In the genomic region with DNA sequence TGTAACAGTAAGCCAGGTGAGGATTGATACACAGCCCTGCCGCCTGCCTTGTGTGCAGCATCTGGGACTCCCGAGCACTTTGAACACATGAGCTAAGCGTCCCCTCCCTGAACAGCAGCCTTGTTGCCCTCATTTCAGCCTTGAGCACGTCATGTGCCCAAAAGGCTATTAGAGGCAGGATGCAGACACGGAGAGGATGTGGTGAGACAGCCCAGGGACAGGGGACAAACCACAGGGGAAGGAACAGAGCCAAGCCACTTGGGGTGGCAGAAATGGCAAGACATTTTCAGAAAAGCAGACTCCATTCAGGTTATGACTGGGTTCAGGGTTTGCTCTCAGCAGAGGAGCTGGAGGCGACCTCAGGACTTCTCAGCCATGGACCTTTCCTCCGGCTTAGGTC, we compare ENCODE assay signal across 12 mouse cellular contexts. TPM values are rescaled to one million over a fixed set of nuclear protein-coding genes. Genes with fewer than 3 reads are reported as not detected.
DNase-seq lines count a peak whose midpoint lies in the region; ATAC-seq lines count a peak whose summit lies in the region.
"Had no signal": no experiment of that assay in that cellular context is flagged by ENCODE, and none has a peak within 500 bp of the region (broad histone marks: within the 10 kb centered on the region; RNA-seq: fewer than 3 reads in every experiment).

No protein-coding gene starts in this region.

- H3K4me2 ChIP-seq in forebrain, embryonic 13.5 days, result no peak overlapping the region
- H3K4me2 ChIP-seq: limb, embryonic 13.5 days; midbrain, embryonic 12.5 days had no signal

- DNase-seq in adrenal gland, postnatal 14 days, result peak; percentile 31
- no peak for DNase-seq in adrenal gland, adult 18-20 months (ENCODE audit: low spot score in 2 of 2)
- DNase-seq in lung, postnatal 36 days, result peak; percentile 28
- no peak for DNase-seq in lung, postnatal 4 days
- DNase-seq in thymus, postnatal 25 days, result peak; percentile 52
- DNase-seq in cerebellum, adult 8-10 months, result no peak

- H3K4me1 ChIP-seq in forebrain, embryonic 13.5 days, result no peaks in the 10 kb centered on the region
- H3K4me1 ChIP-seq: midbrain, embryonic 12.5 days had no signal

- H3K9me3 ChIP-seq in forebrain, embryonic 13.5 days (replicated peaks), result no peaks in the 10 kb centered on the region
- H3K9me3 ChIP-seq: limb, embryonic 13.5 days; midbrain, embryonic 12.5 days had no signal

- peaks cover 59% of the 10 kb centered on the region for H3K36me3 ChIP-seq in macrophage (ENCODE audit: inconsistent target)
- H3K36me3 ChIP-seq in forebrain, embryonic 13.5 days (ENCODE audit: poor library complexity, severe bottlenecking), result peaks cover 93% of the 10 kb centered on the region

- no peak overlapping the region for H3K9ac ChIP-seq in forebrain, embryonic 13.5 days
- H3K9ac ChIP-seq: limb, embryonic 13.5 days; midbrain, embryonic 12.5 days had no signal

- H3K79me2 ChIP-seq in macrophage (ENCODE audit: inconsistent target), result peaks cover 13% of the 10 kb centered on the region; the same call in 1 of the 2 replicates

- peak overlapping the region; percentile 19; the same call in 1 of the 2 replicates for H3K27ac ChIP-seq in macrophage
- no peak overlapping the region for H3K27ac ChIP-seq in forebrain, embryonic 13.5 days
- H3K27ac ChIP-seq: limb, embryonic 13.5 days; midbrain, embryonic 12.5 days had no signal

- no peak overlapping the region for H3K4me3 ChIP-seq in macrophage (ENCODE audit: inconsistent target)
- H3K4me3 ChIP-seq in forebrain, embryonic 13.5 days, result no peak overlapping the region
- H3K4me3 ChIP-seq: limb, embryonic 13.5 days; midbrain, embryonic 12.5 days had no signal

- 5% methylated on average over 7 of the region's 7 CpGs for WGBS in macrophage (ENCODE audit: missing documents)
- WGBS in forebrain, embryonic 13.5 days, result 85% methylated on average over 7 of the region's 7 CpGs

- H3K27me3 ChIP-seq in forebrain, embryonic 13.5 days, result no peaks in the 10 kb centered on the region
- H3K27me3 ChIP-seq: limb, embryonic 13.5 days; midbrain, embryonic 12.5 days; Patski had no signal

- ATAC-seq in forebrain, embryonic 13.5 days, result no peak
- ATAC-seq: intestine, postnatal 0 days; Patski had no signal

RNA-seq across cellular contexts. Expression of a gene that starts 16.2 kb away (rescaled TPM):
- total RNA-seq in adrenal gland, postnatal 14 days (2021), result 24.8 and 34.7 TPM in 2 replicates
- total RNA-seq in adrenal gland, adult 18-20 months (2021), result 10 to 100 TPM; 22.4 to 26.5 TPM
- total RNA-seq in macrophage (2018; cell fraction: chromatin; rRNA removed), result 10 to 100 TPM in 14 of 26 experiments, 1 to 10 TPM in 12; 3.1 to 22.8 (median 10.8) TPM
- 10 to 100 TPM; 14.7 to 51.5 (median 32.9) TPM for total RNA-seq in macrophage (2018; cell fraction: cytosol; rRNA removed)
- 10 to 100 TPM in 21 of 26 experiments, 1 to 10 TPM in 5; 7.7 to 51.0 (median 24.1) TPM for total RNA-seq in macrophage (2018; cell fraction: nucleus; rRNA removed)
- polyA plus RNA-seq in macrophage (2018), result 25.4 to 37.6 TPM (median 25.7 TPM) in 3 replicates
- 3.5 and 4.2 TPM in 2 replicates for polyA plus RNA-seq in forebrain, embryonic 13.5 days (2015; fragmentation: Nextera tagmentation; extraction: Ambion mirVana)

RNA-seq across cellular contexts. Expression of a gene that starts 25.1 kb away (rescaled TPM):
- total RNA-seq in adrenal gland, postnatal 14 days (2021), result 216 and 225 TPM in 2 replicates
- 100 to 1,000 TPM; 221 to 238 TPM for total RNA-seq in adrenal gland, adult 18-20 months (2021)
- 10 to 100 TPM; 10.0 to 72.1 (median 43.9) TPM for total RNA-seq in macrophage (2018; cell fraction: chromatin; rRNA removed)
- total RNA-seq in macrophage (2018; cell fraction: cytosol; rRNA removed), result 100 to 1,000 TPM in 17 of 26 experiments, 10 to 100 TPM in 9; 79.3 to 179 (median 122) TPM
- total RNA-seq in macrophage (2018; cell fraction: nucleus; rRNA removed), result 10 to 100 TPM; 15.5 to 75.8 (median 38.9) TPM
- 79.7 to 207 TPM (median 133 TPM) in 3 replicates for polyA plus RNA-seq in macrophage (2018)
- polyA plus RNA-seq in forebrain, embryonic 13.5 days (2015; fragmentation: Nextera tagmentation; extraction: Ambion mirVana), result 559 and 571 TPM in 2 replicates

RNA-seq across cellular contexts. Expression of a gene that starts 28.0 kb away (rescaled TPM):
- 28.1 and 32.6 TPM in 2 replicates for total RNA-seq in adrenal gland, postnatal 14 days (2021)
- 10 to 100 TPM; 18.6 to 19.5 TPM for total RNA-seq in adrenal gland, adult 18-20 months (2021)
- 10 to 100 TPM in 4 of 26 experiments, 1 to 10 TPM in 22; 1.5 to 14.1 (median 5.0) TPM for total RNA-seq in macrophage (2018; cell fraction: chromatin; rRNA removed)
- total RNA-seq in macrophage (2018; cell fraction: cytosol; rRNA removed), result 1 to 10 TPM; 1.3 to 4.5 (median 2.8) TPM
- total RNA-seq in macrophage (2018; cell fraction: nucleus; rRNA removed), result 10 to 100 TPM in 1 of 26 experiments, 1 to 10 TPM in 24, under 1 TPM in 1; 0.79 to 11.9 (median 3.8) TPM
- 3.7 to 7.5 TPM (median 3.9 TPM) in 3 replicates for polyA plus RNA-seq in macrophage (2018)
- 21.5 and 22.9 TPM in 2 replicates for polyA plus RNA-seq in forebrain, embryonic 13.5 days (2015; fragmentation: Nextera tagmentation; extraction: Ambion mirVana)

RNA-seq across cellular contexts. Expression of a gene that starts 38.0 kb away (rescaled TPM):
- 17.6 and 18.7 TPM in 2 replicates for total RNA-seq in adrenal gland, postnatal 14 days (2021)
- 10 to 100 TPM; 18.2 to 21.1 TPM for total RNA-seq in adrenal gland, adult 18-20 months (2021)
- 10 to 100 TPM; 37.3 to 76.4 (median 49.9) TPM for total RNA-seq in macrophage (2018; cell fraction: chromatin; rRNA removed)
- total RNA-seq in macrophage (2018; cell fraction: cytosol; rRNA removed), result 10 to 100 TPM; 18.8 to 25.0 (median 21.2) TPM
- 10 to 100 TPM; 24.8 to 40.9 (median 32.6) TPM for total RNA-seq in macrophage (2018; cell fraction: nucleus; rRNA removed)
- polyA plus RNA-seq in macrophage (2018), result 16.4 to 22.4 TPM (median 16.9 TPM) in 3 replicates
- 18.0 and 20.1 TPM in 2 replicates for polyA plus RNA-seq in forebrain, embryonic 13.5 days (2015; fragmentation: Nextera tagmentation; extraction: Ambion mirVana)

RNA-seq across cellular contexts. Expression of a gene that starts 42.7 kb away (rescaled TPM):
- 277 and 297 TPM in 2 replicates for total RNA-seq in adrenal gland, postnatal 14 days (2021)
- total RNA-seq in adrenal gland, adult 18-20 months (2021), result 100 to 1,000 TPM; 165 to 273 TPM
- 1 to 10 TPM in 23 of 26 experiments, not detected in 3; 1.3 to 8.3 (median 3.4) TPM for total RNA-seq in macrophage (2018; cell fraction: chromatin; rRNA removed)
- total RNA-seq in macrophage (2018; cell fraction: cytosol; rRNA removed), result 10 to 100 TPM in 25 of 26 experiments, 1 to 10 TPM in 1; 8.5 to 24.4 (median 14.3) TPM
- 10 to 100 TPM in 1 of 26 experiments, 1 to 10 TPM in 25; 2.2 to 10.3 (median 5.7) TPM for total RNA-seq in macrophage (2018; cell fraction: nucleus; rRNA removed)
- polyA plus RNA-seq in macrophage (2018), result 9.0 to 17.9 TPM (median 13.7 TPM) in 3 replicates
- 12.8 and 17.3 TPM in 2 replicates for polyA plus RNA-seq in forebrain, embryonic 13.5 days (2015; fragmentation: Nextera tagmentation; extraction: Ambion mirVana)

Comparison
In these comparisons a context has a peak if more than half of its experiments do, and no peak if none do; other contexts are left out.
1. DNase-seq: peak in adrenal gland, postnatal 14 days (single experiment), lung, postnatal 36 days (single experiment) and thymus, postnatal 25 days (single experiment); none in adrenal gland, adult 18-20 months (0 of 2), lung, postnatal 4 days (0 of 2) and cerebellum, adult 8-10 months (single experiment).